Comparison of ENCODE assay signal across 15 mouse cellular contexts in genomic region chr8:13687101-13687717, GRCm38 (mm10). TPM values are rescaled to one million over a fixed set of nuclear protein-coding genes. Genes with fewer than 3 reads are reported as not detected.
DNase-seq lines count a peak whose midpoint lies in the region; ATAC-seq and TF ChIP-seq lines count a peak whose summit lies in the region.
"Had no signal": no experiment of that assay in that cellular context is flagged by ENCODE, and none has a peak within 500 bp of the region (broad histone marks: within the 10 kb centered on the region; RNA-seq: fewer than 3 reads in every experiment).

No protein-coding gene starts in this region.

- peaks cover 3% of the 10 kb centered on the region; the same call in 1 of the 2 replicates for H3K4me1 ChIP-seq in liver, postnatal 0 days (ENCODE audit: insufficient read depth)
- 0 out of 2 replicates have a peak, but pooled peaks cover 2% of the 10 kb centered on the region for H3K4me1 ChIP-seq in forebrain, embryonic 13.5 days
- peaks cover 1% of the 10 kb centered on the region for H3K4me1 ChIP-seq in neural tube, embryonic 15.5 days

- no peak overlapping the region for H3K4me3 ChIP-seq in liver, postnatal 0 days (ENCODE audit: low read depth, low read length)
- no peak overlapping the region for H3K4me3 ChIP-seq in forebrain, embryonic 13.5 days
- no peak overlapping the region for H3K4me3 ChIP-seq in neural tube, embryonic 15.5 days (replicated peaks)
- H3K4me3 ChIP-seq: embryonic facial prominence, embryonic 12.5 days; heart, embryonic 13.5 days; liver, embryonic 12.5 days; midbrain, embryonic 10.5 days had no signal

- no peak for TF ChIP-seq EP300 in liver, postnatal 0 days (IDR thresholded peaks at IDR 0.05; ENCODE audit: low read depth)

- H3K9me3 ChIP-seq in liver, postnatal 0 days (ENCODE audit: low read length), result no peaks in the 10 kb centered on the region
- H3K9me3 ChIP-seq in forebrain, embryonic 13.5 days (replicated peaks), result no peaks in the 10 kb centered on the region
- no peaks in the 10 kb centered on the region for H3K9me3 ChIP-seq in neural tube, embryonic 15.5 days (replicated peaks)
- H3K9me3 ChIP-seq: embryonic facial prominence, embryonic 12.5 days; heart, embryonic 13.5 days; liver, embryonic 12.5 days had no signal

- H3K27ac ChIP-seq in liver, postnatal 0 days (ENCODE audit: low read depth), result no peak overlapping the region
- no peak overlapping the region for H3K27ac ChIP-seq in forebrain, embryonic 13.5 days
- no peak overlapping the region for H3K27ac ChIP-seq in neural tube, embryonic 15.5 days (replicated peaks)
- H3K27ac ChIP-seq: embryonic facial prominence, embryonic 12.5 days; liver, embryonic 12.5 days had no signal

- peak; percentile 39; the same call in 1 of the 2 replicates for TF ChIP-seq CTCF in liver, postnatal 0 days (IDR thresholded peaks at IDR 0.05; ENCODE audit: low read depth)

- no peaks in the 10 kb centered on the region for H3K27me3 ChIP-seq in liver, postnatal 0 days (ENCODE audit: insufficient read depth, low read length)
- H3K27me3 ChIP-seq in forebrain, embryonic 13.5 days, result no peaks in the 10 kb centered on the region
- H3K27me3 ChIP-seq in neural tube, embryonic 15.5 days (replicated peaks), result no peaks in the 10 kb centered on the region
- H3K27me3 ChIP-seq: embryonic facial prominence, embryonic 12.5 days; heart, embryonic 13.5 days; liver, embryonic 12.5 days had no signal

- no peak overlapping the region for H3K4me2 ChIP-seq in liver, postnatal 0 days (ENCODE audit: low read depth, low read length)
- H3K4me2 ChIP-seq in forebrain, embryonic 13.5 days, result no peak overlapping the region
- H3K4me2 ChIP-seq in neural tube, embryonic 15.5 days, result no peak overlapping the region
- H3K4me2 ChIP-seq: embryonic facial prominence, embryonic 12.5 days; heart, embryonic 13.5 days; liver, embryonic 12.5 days had no signal

- 90% methylated on average over 8 of the region's 8 CpGs for WGBS in liver, postnatal 0 days (ENCODE audit: insufficient replicate concordance)
- 96% methylated on average over 8 of the region's 8 CpGs for WGBS in forebrain, embryonic 13.5 days
- 97% methylated on average over 8 of the region's 8 CpGs for WGBS in neural tube, embryonic 15.5 days

- DNase-seq in CD4-positive, CD25-positive, alpha-beta regulatory T cell, adult 2 months (ENCODE audit: low read depth, low spot score), result peak; percentile 56
- no peak for DNase-seq in liver, postnatal 0 days
- DNase-seq in liver, result no peak
- peak; percentile 70 for DNase-seq in CD4-positive helper T cell, adult 2 months (ENCODE audit: low read depth, low spot score)
- peak; percentile 84 for DNase-seq in induced T-regulatory cell, adult 2 months (ENCODE audit: low read depth)
- DNase-seq: kidney, postnatal 10 days had no signal

- H3K36me3 ChIP-seq in liver, postnatal 0 days (replicated peaks; ENCODE audit: insufficient read depth, low read length), result no peaks in the 10 kb centered on the region
- no peaks in the 10 kb centered on the region for H3K36me3 ChIP-seq in forebrain, embryonic 13.5 days (ENCODE audit: poor library complexity, severe bottlenecking)
- H3K36me3 ChIP-seq in neural tube, embryonic 15.5 days, result no peaks in the 10 kb centered on the region
- H3K36me3 ChIP-seq: embryonic facial prominence, embryonic 12.5 days; heart, embryonic 13.5 days; liver, embryonic 12.5 days; midbrain, embryonic 10.5 days had no signal

- H3K9ac ChIP-seq in liver, postnatal 0 days (replicated peaks), result no peak overlapping the region
- H3K9ac ChIP-seq in forebrain, embryonic 13.5 days, result no peak overlapping the region
- no peak overlapping the region for H3K9ac ChIP-seq in neural tube, embryonic 15.5 days (replicated peaks)
- H3K9ac ChIP-seq: embryonic facial prominence, embryonic 12.5 days; heart, embryonic 13.5 days; liver, embryonic 12.5 days had no signal

- ATAC-seq in CD4-positive, CD25-positive, alpha-beta regulatory T cell, adult 4 months, result no peak
- no peak for ATAC-seq in liver, postnatal 0 days
- ATAC-seq in forebrain, embryonic 13.5 days, result no peak
- ATAC-seq in neural tube, embryonic 15.5 days (ENCODE audit: low FRiP score), result no peak

RNA-seq across cellular contexts. Expression of gene Rasa3, which starts 9.8 kb away (rescaled TPM):
- polyA plus RNA-seq in CD4-positive, CD25-positive, alpha-beta regulatory T cell, adult 4 months (2017; shearing (Covaris generic)), result 100 to 1,000 TPM in 1 of 2 experiments, 10 to 100 TPM in 1; 77.3 to 195 TPM
- polyA plus RNA-seq in liver, postnatal 0 days (2015; fragmentation: Nextera tagmentation; extraction: Ambion mirVana), result 9.9 and 11.4 TPM in 2 replicates
- 18.2 and 19.9 TPM in 2 replicates for polyA plus RNA-seq in forebrain, embryonic 13.5 days (2015; fragmentation: Nextera tagmentation; extraction: Ambion mirVana)
- polyA plus RNA-seq in neural tube, embryonic 15.5 days (2015; fragmentation: Nextera tagmentation; extraction: Ambion mirVana), result 38.8 and 39.3 TPM in 2 replicates

RNA-seq across cellular contexts. Expression of gene Cfap97d2, which starts 18.5 kb away (rescaled TPM):
- not detected for polyA plus RNA-seq in CD4-positive, CD25-positive, alpha-beta regulatory T cell, adult 4 months (2017; shearing (Covaris generic))
- polyA plus RNA-seq in liver, postnatal 0 days (2015; fragmentation: Nextera tagmentation; extraction: Ambion mirVana), result not detected in 2 replicates
- polyA plus RNA-seq in forebrain, embryonic 13.5 days (2015; fragmentation: Nextera tagmentation; extraction: Ambion mirVana), result 1.4 and 1.8 TPM in 2 replicates
- 0.83 and 1.4 TPM in 2 replicates for polyA plus RNA-seq in neural tube, embryonic 15.5 days (2015; fragmentation: Nextera tagmentation; extraction: Ambion mirVana)
- polyA plus RNA-seq: activated CD4-positive, CD25-positive, alpha-beta regulatory T cell, adult 4 months; heart, embryonic 13.5 days; inflammation-experienced regulatory T-cells, adult 6 months; liver, embryonic 12.5 days had no signal

Comparison
In these comparisons a context has a peak if more than half of its experiments do, and no peak if none do; other contexts are left out.
1. DNase-seq: peak in CD4-positive, CD25-positive, alpha-beta regulatory T cell, adult 2 months (single experiment), CD4-positive helper T cell, adult 2 months (single experiment) and induced T-regulatory cell, adult 2 months (single experiment); none in liver, postnatal 0 days (single experiment) and liver (single experiment).